Mouse (Mus musculus): Measurements from ENCODE around the gene Mtx1.
"Not testable (repeated sequence)": the region's sequence is repeated elsewhere in the genome, so short reads cannot be mapped to it uniquely, and the experiment has no call there.

Gene Mtx1

DNA sequence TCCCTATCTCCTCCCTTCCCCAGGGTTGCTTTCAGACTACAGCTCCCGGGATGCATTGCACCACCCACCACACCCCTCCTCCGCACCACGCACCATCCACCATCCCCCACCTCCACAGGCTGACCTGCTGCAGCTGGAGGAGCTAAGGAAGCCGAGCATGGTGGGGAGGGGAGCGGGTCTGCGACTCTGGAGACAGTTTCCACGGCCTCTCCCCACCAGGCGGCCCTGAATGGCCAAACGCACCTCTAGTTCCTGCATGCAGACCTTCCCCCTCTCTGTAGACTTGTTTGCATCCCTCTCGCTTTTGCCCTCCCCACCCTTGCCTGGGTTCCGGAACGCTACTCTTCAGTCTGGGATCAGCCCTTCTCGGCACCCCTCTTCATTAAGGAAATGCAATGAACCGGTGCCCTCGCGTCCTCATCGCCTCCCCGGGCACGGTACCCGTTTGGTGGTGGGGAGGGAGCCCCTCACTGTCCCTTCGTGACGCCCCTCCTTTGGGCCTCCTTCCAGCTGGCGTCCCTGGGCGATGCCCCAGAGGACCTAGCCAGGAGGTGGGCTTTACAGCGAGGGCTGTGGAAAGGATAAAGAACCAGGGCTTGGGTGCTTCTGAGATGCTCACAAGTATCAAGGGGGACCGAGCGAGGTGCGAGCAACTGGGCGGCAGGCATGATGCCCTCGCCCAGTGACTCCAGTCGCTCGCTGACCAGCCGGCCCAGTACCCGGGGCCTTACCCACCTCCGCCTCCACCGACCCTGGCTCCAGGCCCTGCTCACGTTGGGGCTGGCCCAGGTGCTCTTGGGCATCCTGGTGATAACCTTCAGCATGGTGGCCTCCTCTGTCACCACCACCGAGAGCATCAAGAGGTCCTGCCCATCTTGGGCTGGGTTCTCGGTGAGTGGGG is 43.6 kb downstream of the Mtx1 start, which contains the start of gene Fam189b:
Gene Fam189b, plus strand, starts transcription at position 86 of the 901 bp plus-strand sequence.
- peak; percentile 79 for DNase-seq (ENCODE audit: low read depth)

DNA sequence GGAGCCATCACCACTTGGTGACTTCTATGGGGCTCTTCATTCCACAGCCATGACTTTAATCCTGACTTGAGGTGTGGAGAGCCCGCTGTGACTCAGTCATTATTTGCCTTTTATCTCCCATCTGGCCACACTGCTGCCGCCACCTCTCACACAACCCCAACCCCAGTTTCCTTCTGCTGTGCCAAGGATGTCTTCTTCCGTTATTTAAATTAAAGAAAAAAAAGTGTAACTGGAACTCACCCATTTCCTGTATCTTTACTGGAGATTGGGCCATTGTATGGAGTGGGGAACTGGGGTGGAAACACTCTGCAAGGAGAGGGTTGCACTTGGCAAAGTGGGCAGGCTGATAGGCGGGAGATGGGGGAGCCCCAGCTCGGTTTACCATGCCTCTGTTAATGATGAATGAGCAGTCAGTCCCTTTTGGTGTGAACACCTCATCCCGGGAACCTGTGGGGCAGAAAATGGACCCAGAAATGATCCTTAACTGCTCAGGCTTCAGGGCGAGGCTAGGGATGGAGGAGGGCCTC is 44.3 kb downstream of the Mtx1 start:
- peak; percentile 62 for DNase-seq (ENCODE audit: low read depth)

DNA sequence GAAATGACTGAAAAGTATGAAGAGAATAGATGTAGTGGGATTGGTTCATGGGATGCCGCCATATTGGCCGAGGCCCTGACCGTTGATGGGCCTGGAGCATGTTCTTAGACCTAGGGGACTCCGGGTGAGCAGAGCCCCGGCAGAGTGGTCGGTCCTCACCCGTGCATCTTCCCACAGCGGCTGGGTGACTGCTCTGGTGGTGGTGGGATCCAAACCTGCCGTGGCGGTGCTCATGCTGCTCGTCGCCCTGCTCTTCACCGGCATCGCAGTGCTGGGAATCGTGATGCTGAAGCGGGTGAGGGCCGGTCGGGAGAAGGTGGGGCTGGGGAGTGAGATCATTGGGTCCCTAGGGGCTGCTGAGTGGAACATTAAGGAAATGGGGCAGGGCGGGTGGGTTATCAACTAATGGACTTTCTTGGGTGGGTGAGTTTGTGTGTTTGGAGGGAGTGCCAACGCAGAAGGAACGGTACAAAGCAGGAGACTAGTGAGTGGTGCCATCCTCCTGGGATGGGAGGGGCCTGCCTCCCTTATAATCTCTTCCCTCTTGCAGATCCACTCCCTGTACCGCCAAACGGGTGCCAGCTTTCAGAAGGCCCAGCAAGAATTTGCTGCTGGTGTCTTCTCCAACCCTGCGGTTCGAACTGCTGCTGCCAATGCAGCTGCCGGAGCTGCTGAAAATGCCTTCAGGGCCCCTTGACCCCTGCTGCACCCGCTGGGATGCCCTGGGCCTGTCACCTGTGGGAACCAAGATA is 45.0 kb downstream of the Mtx1 start:
- DNase-seq (ENCODE audit: low read depth): no peak

DNA sequence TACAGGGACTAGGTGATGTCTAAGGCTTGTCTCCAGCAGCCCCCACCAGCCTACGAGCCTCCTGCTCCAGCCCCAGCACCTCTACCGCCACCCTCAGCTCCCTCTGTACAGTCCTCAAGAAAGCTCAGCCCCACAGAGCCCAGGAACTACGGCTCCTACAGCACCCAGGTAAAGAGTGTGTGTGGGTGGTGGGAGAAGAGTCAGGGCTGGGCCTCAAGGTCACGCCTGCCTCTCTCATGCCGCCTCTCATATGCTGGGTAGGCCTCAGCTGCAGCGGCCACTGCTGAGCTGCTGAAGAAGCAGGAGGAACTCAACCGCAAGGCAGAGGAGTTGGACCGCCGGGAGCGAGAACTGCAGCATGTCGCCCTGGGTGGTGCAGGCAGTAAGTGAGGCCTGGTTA is 47.8 kb downstream of the Mtx1 start:
- peak; percentile 46 for DNase-seq (ENCODE audit: low read depth)

DNA sequence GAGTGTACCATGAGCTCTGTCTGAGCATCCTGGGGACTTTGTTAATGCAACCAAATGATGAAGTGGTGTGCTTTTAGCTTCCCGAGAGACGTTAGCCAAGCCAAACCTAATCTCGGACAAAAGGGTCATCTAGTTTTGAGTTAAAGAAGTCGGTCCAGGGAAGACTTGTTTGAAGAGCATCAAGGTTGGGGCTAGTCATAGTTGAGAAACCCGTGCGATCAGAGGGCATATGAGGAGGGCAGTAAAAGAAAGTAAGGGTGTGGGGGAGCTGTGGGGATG is 48.8 kb downstream of the Mtx1 start:
- peak; percentile 46 for DNase-seq (ENCODE audit: low read depth)

DNA sequence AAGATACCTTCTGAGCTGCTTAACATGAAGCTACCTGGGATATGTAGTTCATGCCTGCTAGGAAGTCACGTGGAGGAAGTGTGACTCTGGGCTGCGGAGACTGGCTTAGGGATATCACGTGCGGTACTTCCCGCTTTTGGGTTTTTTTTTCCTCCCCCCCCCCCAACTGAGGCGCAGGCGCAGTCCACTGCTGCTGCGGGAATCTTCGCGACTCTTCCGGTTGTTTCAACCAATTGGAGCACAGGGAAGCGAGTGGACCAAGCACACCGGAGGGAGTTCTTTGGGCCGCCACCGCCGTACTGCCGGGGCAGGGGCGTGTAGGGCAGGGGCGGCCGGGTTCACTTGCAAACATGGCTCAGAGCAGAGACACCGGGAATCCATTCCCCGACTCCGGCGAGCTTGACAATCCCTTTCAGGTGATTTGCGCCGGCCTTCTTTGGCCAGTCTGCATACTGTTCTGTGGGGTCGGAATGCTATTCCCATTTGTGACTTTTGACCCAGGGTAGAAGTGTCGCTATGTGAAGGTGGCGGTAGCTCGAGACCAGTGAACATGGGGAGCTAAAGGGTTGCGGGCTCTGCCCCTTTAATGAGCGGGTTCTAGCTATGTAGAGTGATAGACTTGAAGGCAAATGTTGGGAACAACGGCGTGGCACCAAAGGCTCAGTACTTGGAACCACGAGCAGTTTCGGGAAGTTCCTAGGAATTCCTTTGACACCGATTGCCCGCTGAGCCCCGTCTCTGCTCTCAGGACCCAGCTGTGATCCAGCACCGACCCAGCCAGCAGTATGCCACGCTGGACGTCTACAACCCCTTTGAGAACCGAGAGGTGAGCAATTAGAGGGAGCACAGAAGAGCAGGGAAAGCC is 49.4 kb downstream of the Mtx1 start, which contains the start of gene Scamp3:
Gene Scamp3, plus strand, starts transcription at position 232 of the 865 bp plus-strand sequence.
- peak; percentile 98 for DNase-seq (ENCODE audit: low read depth)

DNA sequence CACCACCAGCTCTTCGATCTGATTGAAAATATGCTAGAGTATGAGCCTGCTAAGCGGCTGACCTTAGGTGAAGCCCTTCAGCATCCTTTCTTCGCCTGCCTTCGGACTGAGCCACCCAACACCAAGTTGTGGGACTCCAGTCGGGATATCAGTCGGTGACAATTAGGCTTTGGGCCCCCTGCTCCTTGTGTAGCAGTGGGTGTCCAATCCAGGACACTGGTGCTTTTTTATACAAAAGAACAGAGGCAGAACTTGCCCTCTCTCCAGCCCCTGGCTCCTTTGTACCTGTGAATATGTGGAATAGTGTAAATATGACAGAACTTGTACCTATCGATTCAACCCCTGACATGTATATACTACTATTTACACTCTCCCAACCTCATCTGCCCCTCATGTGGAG is 50.5 kb downstream of the Mtx1 start:
- DNase-seq (ENCODE audit: low read depth): no peak

DNA sequence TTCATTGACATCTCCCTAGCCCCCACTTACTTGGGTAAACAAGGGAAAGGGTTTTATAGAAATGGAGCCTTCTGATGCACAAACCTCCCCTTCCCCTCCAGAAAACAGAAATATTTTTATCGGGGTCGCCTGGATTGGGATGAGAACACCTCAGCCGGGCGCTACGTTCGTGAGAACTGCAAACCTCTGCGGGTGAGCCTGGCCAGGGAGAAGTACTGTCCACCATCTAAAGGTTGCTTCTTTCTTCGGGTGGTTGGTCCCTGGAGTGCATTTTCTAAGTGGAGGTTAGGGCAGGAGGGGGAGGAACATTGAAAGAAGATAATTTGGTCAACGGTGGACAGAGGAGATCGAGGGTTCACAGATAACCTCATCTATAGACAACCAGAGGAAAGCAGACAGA is 51.3 kb downstream of the Mtx1 start:
- no peak for DNase-seq (ENCODE audit: low read depth)

DNA sequence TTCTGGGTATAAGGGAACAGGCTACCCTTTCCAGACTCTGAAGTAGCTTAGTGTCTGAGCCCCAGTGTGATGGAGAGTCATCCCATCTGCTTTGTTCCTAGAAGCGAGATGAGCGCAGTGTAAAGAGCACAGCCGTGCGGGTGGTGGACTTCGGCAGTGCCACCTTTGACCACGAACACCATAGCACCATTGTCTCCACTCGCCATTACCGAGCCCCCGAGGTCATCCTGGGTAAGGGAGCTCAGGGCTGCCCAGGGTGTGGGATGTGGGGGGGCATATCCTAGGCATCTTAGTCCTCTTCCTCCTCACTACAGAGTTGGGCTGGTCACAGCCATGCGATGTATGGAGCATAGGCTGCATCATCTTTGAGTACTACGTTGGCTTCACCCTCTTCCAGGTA is 52.0 kb downstream of the Mtx1 start:
- DNase-seq (ENCODE audit: low read depth): no peak

DNA sequence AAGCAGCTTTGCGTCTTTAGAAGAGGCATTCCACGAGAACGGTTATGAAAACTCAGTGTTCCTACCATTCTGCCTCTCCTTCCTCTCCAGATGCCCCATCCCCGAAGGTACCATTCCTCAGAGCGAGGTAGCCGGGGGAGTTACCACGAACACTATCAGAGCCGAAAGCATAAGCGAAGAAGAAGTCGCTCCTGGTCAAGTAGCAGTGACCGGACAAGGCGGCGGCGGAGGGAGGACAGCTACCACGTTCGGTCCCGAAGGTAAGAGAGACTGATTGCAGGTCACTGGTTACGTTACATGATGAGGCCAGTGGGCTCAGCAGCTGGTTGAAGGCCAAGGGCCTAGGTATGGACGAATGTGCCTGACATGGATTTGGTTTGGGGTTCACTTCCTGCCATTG is 59.9 kb downstream of the Mtx1 start:
- no peak for DNase-seq (ENCODE audit: low read depth)

DNA sequence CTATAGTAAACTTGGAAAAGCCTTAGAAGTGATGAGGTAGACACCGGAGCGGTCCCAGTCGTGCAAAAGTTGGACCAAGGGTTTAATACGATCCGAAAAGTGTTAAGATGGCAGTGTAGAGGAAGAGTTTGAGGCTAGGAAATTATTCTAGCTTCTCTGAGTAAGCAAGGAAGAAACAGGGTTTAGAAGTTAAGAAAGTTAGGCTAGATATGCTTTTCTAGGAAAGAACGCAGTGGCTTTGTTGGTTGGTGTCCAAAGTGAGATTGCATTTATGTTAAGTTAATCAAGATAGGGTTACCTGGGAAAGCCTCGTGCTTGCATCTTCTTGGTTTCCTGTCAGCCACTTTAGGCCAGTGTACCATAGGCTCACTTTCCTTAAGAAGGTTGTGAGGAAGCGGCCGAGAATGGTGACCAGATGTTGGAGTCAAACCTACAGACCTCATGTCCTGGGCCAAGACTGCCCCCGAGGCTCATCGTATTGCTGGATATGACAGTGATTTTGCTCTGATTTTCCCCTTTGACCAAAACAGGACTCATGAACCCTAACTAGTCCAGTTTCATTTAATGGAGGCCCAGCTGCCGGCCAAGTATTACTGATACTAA is 61.5 kb downstream of the Mtx1 start:
- peak; percentile 53 for DNase-seq (ENCODE audit: low read depth)

DNA sequence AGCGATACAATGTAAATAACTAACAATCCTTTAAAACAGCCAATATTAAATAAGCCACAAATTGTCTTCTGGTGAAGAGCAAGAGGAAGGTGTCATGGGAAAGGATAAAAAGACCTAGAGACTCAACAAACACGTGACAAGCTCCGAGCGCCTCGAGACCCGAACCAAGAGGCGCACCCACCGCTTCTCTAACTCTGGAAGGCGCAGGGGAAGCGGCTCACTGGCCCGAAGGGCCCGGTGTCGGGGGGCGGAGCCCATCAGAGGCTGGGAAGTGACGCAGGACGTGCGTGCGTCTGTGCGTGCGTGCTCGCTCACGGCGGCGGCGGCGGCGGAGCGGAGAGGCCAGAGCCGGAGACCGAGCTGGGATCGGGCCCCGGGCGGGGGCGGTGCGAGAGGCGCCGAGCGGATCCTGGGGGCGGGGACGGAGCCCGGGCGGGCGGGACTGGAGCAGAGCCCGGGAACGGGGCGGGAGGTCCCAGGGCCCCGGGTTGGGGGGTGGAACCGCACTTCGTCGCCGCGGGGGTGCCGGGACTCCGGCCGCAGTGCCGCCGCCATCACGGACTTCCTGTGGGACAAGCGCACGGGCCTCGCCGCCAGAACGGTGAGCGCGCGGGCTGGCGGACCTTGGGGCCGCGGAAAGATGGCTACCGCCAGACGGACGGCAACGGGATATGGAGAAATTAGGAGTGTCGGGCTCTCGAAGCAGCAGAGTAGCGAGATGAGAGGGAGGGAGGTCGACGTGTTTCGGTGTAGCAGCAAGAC is 62.2 kb downstream of the Mtx1 start, which contains the start of gene Clk2:
Gene Clk2, plus strand, starts transcription at position 290 of the 762 bp plus-strand sequence.
- peak; percentile 96 for DNase-seq (ENCODE audit: low read depth)

DNA sequence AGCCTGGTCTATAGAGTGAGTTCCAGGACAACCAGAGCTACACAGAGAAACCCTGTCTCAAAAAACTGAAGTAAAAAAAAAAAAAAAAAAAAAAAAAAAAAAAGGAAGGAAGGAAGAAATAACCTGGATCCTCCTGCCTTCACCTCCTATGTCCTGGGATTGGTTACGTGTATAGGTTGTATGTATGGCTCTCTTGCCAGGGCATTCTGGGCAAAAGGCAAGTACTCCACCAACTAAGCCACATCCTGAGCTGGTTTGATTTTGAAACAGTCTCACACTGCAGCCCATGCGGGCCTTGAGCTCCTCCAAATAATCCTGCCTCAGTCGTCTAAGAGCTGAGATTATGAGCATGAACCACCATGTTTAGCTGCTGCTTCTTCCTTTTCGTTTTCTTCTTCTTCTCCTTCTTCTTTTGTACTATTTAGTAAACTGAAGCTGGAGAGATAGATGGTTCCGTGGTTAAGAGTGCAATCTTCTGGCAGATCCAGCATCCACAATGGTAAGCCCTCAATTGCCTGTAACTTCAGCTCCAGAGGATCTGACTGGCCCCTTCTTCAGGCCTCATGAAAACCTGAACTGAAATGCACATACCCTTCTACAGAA is 63.1 kb downstream of the Mtx1 start:
- DNase-seq (ENCODE audit: low read depth): peak; percentile 61

DNA sequence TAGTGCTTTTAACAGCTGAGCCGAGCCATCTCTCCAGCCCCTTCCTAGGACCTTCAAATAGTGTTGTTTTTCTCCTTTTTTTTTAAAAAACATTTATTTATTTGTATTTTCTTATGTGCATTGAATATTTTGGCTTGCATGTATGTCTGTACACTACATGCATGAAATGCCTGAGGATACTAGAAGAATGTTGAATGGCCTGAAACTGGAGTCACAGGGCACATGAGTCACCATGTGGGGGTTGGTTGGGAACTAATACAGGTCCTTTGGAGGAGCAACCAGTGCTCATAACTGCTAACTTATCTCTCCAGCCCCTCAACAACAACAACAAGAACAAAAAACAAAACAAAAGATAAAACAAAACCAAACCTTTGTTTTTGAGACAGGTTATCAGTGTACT is 63.8 kb downstream of the Mtx1 start:
- no peak for DNase-seq (ENCODE audit: low read depth)

DNA sequence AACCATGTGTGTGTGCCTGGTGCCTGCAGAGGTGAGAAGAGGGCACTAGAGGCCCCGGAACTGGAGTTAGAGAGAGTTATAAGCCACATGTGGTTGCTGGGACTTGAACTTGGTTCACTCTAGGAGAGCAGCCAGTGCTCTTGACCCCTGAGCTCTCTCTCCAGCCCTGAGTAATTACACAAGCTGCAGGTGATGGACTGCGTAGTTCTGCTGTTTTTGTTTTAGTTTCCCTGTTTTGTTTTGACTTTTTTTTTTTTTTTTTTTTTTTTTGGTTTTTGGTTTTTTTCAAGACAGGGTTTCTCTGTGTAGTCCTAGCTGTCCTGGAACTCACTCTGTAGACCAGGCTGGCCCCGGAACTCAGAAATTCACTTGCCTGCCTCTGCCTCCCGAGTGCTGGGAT is 65.1 kb downstream of the Mtx1 start:
- DNase-seq (ENCODE audit: low read depth): no peak

DNA sequence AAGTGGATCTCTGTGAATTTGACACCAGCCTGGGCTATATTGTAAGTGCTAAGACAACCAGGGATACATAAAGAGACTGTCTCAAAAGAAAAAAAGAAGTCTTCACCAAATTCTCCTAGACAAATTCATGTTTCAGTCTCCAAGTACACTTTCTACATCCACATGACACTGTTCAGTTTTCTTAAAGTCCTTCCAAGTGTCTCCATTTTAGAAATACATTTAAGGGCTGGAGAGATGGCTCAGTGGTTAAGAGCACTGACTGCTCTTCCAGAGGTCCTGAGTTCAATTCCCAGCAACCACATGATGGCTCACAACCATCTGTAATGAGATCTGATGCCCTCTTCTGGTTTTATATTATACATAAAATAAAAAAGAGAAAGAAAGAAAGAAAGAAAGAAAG is 65.7 kb downstream of the Mtx1 start:
- DNase-seq (ENCODE audit: low read depth): not testable (repeated sequence)

DNA sequence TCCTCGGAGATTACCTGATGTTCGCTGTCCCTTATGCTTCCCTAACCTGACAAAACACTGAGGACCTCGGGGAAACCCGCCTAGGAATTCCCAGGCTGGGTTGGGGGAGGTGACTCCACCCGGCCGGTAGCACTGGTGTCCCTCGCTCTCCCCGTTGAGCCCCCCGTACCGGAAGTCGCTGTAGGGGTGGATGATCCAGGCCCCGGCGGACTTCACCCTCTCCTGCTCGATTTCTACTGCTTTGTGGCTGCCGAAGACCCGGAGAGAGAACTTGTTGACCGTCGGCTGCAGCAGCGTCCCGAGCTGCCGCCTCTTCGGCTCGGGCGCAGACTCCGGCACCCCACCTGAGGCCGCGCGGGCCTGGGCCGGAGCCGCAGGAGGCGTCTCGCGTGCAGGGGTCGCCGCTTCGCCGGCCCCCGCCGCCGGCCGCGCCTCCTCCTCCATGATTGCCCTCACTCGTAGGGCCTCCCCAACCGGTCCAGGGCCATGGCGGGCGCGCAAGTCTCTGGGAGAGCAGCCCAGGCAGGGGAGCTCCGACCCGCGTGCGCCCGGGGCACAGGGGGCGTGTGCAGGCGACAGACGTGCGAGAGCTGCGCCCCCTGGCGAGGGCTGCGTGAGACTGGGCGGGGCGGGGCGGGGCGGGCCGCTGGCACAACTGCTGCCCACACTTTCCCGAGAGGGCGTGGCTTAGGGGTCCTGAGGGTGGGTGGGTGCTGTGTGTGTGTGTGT is 67.1 kb downstream of the Mtx1 start, which contains the start of gene Hcn3:
Gene Hcn3, minus strand, starts transcription at position 581 of the 729 bp plus-strand sequence.
- DNase-seq (ENCODE audit: low read depth): peak; percentile 93

DNA sequence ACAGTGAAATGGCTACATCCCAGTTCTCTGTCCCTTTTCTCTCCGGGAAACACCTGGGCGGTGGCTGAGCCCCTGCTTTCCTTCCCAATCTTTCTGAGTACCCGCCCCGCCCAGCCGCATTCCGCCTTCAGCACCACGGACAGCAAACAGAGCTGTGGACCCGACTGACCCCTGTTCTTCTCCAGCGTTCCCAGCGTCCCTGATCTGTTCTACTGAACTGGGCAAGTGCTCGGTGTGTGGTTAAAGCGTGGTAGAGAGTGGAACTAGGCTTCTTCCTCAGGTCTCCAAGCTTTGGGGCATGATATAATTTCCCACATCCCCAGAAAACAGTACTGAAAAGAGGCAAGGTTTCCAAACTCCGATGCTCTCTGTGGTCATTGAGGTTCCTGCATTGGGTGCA is 67.7 kb downstream of the Mtx1 start:
- peak; percentile 59 for DNase-seq (ENCODE audit: low read depth)
